Mouse (Mus musculus): Measurements from ENCODE around the gene Hist1h2af.
"Not testable (repeated sequence)": the region's sequence is repeated elsewhere in the genome, so short reads cannot be mapped to it uniquely, and the experiment has no call there.

The Hist1h2af gene

GRCm38 (mm10) chr13:23555839-23556416 lies 22.2 kb downstream of the Hist1h2af start:
- DNase-seq (ENCODE audit: low read depth), result peak; percentile 91

DNA sequence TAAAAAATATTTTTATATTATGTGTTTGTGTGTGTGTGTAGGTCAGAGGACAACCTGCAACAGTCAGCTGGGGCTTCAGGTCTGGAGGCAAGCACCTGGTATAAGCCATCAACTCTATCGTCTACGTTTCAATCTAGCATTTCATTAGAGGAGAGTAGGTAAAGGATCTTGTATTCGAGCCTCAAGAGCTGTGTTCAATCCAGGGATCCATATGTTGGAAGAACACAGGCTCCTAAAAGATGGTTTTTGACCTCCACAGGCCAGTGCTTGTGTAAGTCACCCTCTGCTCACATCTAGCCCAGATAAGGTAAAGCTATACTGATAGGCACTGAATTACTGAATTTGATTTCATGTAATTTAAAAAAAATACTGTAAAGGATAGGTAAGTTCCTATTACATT lies 23.2 kb downstream of the Hist1h2af start:
- DNase-seq (ENCODE audit: low read depth), result no peak

DNA sequence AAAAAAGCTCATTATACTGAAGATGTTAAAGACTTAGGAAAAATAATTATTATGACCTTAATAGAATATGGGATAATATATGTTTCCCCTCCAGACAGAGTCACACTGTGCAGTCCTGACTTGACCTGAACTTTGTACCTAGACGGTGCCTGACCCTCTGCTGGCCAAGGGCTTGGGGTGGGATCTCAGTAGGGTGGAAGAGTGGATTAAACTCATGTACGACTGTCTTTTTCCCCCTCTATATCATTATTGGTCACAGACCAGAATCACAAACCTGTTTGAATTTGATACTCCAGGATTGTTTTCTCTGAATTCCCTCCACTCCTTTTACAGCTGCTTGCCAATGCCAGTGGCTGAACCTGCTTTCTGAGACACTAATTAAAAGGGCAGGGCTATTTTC lies 27.0 kb downstream of the Hist1h2af start:
- DNase-seq (ENCODE audit: low read depth), result not testable (repeated sequence)

GRCm38 (mm10) chr13:23561531-23561882 lies 27.8 kb downstream of the Hist1h2af start:
- not testable (repeated sequence) for DNase-seq (ENCODE audit: low read depth)

DNA sequence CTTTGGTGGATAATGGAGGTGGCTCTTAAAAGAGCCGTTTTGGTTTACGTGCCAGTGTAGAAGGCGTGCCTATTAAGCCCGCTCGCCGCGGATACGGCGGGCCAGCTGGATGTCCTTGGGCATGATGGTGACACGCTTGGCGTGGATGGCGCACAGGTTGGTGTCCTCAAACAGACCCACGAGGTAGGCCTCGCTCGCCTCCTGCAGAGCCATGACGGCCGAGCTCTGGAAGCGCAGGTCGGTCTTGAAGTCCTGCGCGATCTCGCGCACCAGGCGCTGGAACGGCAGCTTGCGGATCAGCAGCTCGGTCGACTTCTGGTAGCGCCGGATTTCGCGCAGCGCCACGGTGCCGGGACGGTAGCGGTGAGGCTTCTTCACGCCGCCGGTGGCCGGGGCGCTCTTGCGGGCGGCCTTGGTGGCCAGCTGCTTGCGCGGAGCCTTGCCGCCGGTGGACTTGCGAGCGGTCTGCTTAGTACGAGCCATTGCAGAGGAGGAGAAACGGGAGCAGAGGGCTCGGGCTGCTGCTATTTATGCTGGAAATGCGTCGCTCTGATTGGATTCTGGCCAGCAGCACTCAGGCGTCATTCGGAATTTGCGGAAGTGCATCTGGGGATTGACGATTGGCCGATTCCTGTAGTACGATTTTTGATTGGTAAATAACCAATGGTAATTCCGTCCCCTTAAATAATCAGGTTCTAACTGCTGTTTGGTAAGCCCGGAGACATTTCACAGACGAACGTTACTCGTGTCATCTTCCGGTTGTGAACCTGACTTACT lies 28.4 kb downstream of the Hist1h2af start, which contains the start of gene Hist1h3e:
Gene Hist1h3e (minus strand): TSS at position 487 of the 777 bp plus-strand sequence.
- peak; percentile 97 for DNase-seq (ENCODE audit: low read depth)

GRCm38 (mm10) chr13:23562699-23563462 lies 29.2 kb downstream of the Hist1h2af start:
- peak; percentile 81 for DNase-seq (ENCODE audit: low read depth)

- no peak for DNase-seq (ENCODE audit: low read depth)
These were observed 30.8 kb downstream of the Hist1h2af start for GRCm38 (mm10) chr13:23564482-23564881.

DNA sequence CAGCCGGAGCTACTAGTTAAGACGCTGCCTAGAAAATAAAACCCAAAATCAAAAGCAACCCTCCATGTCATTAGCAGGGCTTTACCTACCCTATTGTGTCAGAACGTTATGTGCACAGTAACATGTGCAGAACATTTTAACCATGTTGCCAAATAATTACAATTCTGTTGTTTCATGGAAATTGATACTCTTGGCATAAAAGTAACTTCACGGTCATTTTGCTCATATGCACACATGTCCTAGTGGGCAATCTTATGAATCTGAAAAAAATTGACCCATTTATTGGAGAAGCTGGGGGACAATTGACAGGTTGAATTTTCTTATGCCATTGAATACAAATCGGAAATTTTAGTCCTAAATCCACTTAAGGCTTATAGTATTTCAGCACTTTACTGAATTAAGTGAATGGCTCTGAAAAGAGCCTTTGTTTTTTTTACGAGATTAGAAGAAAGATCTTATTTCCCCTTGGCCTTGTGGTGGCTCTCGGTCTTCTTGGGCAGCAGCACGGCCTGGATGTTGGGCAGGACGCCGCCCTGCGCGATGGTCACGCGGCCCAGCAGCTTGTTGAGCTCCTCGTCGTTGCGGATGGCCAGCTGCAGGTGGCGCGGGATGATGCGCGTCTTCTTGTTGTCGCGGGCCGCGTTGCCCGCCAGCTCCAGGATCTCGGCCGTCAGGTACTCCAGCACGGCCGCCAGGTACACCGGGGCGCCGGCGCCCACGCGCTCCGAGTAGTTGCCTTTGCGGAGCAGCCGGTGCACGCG lies 36.7 kb downstream of the Hist1h2af start:
- peak; percentile 66 for DNase-seq (ENCODE audit: low read depth)

DNA sequence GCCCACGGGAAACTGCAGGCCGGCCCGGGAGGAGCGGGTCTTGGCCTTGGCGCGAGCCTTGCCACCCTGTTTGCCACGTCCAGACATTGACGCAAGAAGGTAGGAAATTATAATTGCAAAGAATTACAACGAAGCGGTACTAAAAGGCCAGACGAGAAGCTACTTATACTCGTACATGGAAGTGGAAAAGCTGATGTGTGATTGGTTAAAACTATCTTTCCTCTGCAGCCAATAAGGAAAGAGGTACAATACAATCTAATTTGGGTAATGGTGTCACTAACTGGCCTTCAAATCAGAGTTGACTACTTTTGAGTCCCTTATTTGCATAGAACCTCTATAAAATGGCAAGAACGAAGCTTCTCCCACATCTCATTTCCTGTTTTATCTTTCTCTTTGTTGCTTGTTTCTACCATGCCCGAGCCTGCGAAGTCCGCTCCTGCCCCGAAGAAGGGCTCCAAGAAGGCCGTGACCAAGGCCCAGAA lies 37.4 kb downstream of the Hist1h2af start, which contains the start of the genes Hist1h2ae and Hist1h2bg:
Gene Hist1h2ae (minus strand): TSS at position 199 of the 482 bp plus-strand sequence.
Gene Hist1h2bg (plus strand): TSS at position 375 of the 482 bp plus-strand sequence.
- DNase-seq (ENCODE audit: low read depth), result peak; percentile 94

- DNase-seq (ENCODE audit: low read depth), result peak; percentile 74
These were observed 38.0 kb downstream of the Hist1h2af start for GRCm38 (mm10) chr13:23571504-23572217.

DNA sequence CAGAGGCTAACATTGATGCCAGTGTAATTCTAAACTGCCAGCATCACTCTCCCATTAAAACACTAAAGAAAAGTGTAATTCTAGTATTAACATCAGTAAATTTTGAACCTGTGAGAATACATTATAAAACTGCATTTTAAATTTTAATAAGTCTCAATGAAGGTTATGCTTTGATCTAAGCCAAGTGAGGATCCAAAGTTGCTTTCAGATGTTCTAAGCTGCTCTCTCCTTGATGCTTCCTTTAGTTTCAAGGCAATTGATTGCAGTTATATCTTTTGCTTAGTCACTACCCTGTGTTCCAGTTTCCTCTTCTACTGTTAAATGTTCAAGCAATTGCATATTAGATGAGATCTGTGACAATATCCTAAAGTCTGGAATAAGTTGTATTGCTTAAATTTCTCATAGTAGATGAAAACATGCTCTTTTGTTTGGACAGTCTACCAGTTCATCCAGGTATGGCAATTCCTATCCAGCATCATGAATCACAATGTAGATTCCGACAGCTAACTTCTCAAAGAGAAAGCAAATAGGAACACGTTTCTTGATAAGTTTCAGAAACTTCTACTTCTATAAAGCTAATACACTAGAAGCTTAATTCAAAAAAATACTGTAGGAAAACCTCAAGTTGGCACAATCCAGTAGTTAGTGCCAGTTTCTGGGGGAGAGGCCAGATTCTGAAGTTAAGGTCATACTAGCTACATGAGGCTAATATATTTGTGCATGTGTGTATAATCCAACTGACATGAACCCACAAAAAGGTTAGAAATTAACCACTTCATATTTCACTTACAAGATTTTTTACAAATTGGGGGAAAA lies 38.7 kb downstream of the Hist1h2af start:
- peak; percentile 58 for DNase-seq (ENCODE audit: low read depth)

GRCm38 (mm10) chr13:23573034-23573897 lies 39.6 kb downstream of the Hist1h2af start:
- peak; percentile 58 for DNase-seq (ENCODE audit: low read depth)

GRCm38 (mm10) chr13:23573898-23574524 lies 40.3 kb downstream of the Hist1h2af start, which contains the start of the genes Hist1h2bf and Hist1h2ad:
TSS of gene Hist1h2bf (minus strand) at chr13:23574196.
TSS of gene Hist1h2ad (plus strand) at chr13:23574381.
- peak; percentile 98 for DNase-seq (ENCODE audit: low read depth)

DNA sequence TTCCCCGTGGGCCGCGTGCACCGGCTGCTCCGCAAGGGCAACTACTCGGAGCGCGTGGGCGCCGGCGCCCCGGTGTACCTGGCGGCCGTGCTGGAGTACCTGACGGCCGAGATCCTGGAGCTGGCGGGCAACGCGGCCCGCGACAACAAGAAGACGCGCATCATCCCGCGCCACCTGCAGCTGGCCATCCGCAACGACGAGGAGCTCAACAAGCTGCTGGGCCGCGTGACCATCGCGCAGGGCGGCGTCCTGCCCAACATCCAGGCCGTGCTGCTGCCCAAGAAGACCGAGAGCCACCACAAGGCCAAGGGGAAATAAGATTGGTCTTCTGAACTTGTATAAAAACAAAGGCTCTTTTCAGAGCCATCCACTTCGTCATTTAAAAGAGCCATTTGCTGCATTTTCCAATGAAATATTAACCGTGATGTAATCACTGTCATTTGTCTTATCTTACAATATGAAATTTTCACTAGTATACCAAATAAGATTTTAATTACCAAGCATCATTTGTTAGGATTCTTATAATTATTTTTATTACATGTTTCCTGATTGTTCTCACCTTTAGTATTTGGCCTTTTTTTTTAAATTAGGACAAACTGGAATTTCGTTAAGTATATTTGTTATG lies 41.0 kb downstream of the Hist1h2af start:
- peak; percentile 72 for DNase-seq (ENCODE audit: low read depth)

GRCm38 (mm10) chr13:23575271-23575851 lies 41.7 kb downstream of the Hist1h2af start, which contains the start of gene Hist1h3d:
TSS of gene Hist1h3d (plus strand) at chr13:23575763.
- peak; percentile 86 for DNase-seq (ENCODE audit: low read depth)

- not testable (repeated sequence) for DNase-seq (ENCODE audit: low read depth)
These were observed 42.2 kb downstream of the Hist1h2af start for GRCm38 (mm10) chr13:23575864-23576313.

- DNase-seq (ENCODE audit: low read depth), result peak; percentile 57
These were observed 42.7 kb downstream of the Hist1h2af start for GRCm38 (mm10) chr13:23576351-23576881.
